Mouse (Mus musculus): ENCODE data around the gene Gm20388. TPM values are rescaled to one million over a fixed set of nuclear protein-coding genes. Genes with fewer than 3 reads are reported as not detected.

Gm20388 gene
- total RNA-seq, 2 experiments from 2014 or later = 11.4 to 18.1 TPM

- ATAC-seq (replicated peaks; ENCODE audit: low FRiP score, low TSS enrichment, poor library complexity, severe bottlenecking) = no peak
These were observed 91.7 kb downstream of the Gm20388 start for GRCm38 (mm10) chr8:120002348-120002747.

GRCm38 (mm10) chr8:120004154-120004702, 93.6 kb downstream of the Gm20388 start:
- ATAC-seq (replicated peaks; ENCODE audit: low FRiP score, low TSS enrichment, poor library complexity, severe bottlenecking) = no peak

GRCm38 (mm10) chr8:120004705-120005381, 94.2 kb downstream of the Gm20388 start:
- no peak for ATAC-seq (replicated peaks; ENCODE audit: low FRiP score, low TSS enrichment, poor library complexity, severe bottlenecking)

- no peak for ATAC-seq (replicated peaks; ENCODE audit: low FRiP score, low TSS enrichment, poor library complexity, severe bottlenecking)
These were observed 96.1 kb downstream of the Gm20388 start for GRCm38 (mm10) chr8:120006645-120007160.

GRCm38 (mm10) chr8:120007178-120007577, 96.5 kb downstream of the Gm20388 start:
- ATAC-seq (replicated peaks; ENCODE audit: low FRiP score, low TSS enrichment, poor library complexity, severe bottlenecking) = no peak

- no peak for ATAC-seq (replicated peaks; ENCODE audit: low FRiP score, low TSS enrichment, poor library complexity, severe bottlenecking)
These were observed 98.6 kb downstream of the Gm20388 start for GRCm38 (mm10) chr8:120009284-120009683.

GRCm38 (mm10) chr8:120012491-120012890, 101.8 kb downstream of the Gm20388 start:
- ATAC-seq (replicated peaks; ENCODE audit: low FRiP score, low TSS enrichment, poor library complexity, severe bottlenecking) = no peak

GRCm38 (mm10) chr8:120012927-120013326, 102.3 kb downstream of the Gm20388 start:
- ATAC-seq (replicated peaks; ENCODE audit: low FRiP score, low TSS enrichment, poor library complexity, severe bottlenecking) = peak; percentile 77

- no peak for ATAC-seq (replicated peaks; ENCODE audit: low FRiP score, low TSS enrichment, poor library complexity, severe bottlenecking)
These were observed 103.8 kb downstream of the Gm20388 start for GRCm38 (mm10) chr8:120014267-120015023.

- no peak for ATAC-seq (replicated peaks; ENCODE audit: low FRiP score, low TSS enrichment, poor library complexity, severe bottlenecking)
These were observed 105.3 kb downstream of the Gm20388 start for GRCm38 (mm10) chr8:120015916-120016315.

GRCm38 (mm10) chr8:120016424-120016823, 105.8 kb downstream of the Gm20388 start:
- no peak for ATAC-seq (replicated peaks; ENCODE audit: low FRiP score, low TSS enrichment, poor library complexity, severe bottlenecking)

- no peak for ATAC-seq (replicated peaks; ENCODE audit: low FRiP score, low TSS enrichment, poor library complexity, severe bottlenecking)
These were observed 106.7 kb downstream of the Gm20388 start for GRCm38 (mm10) chr8:120017349-120017748.

- no peak for ATAC-seq (replicated peaks; ENCODE audit: low FRiP score, low TSS enrichment, poor library complexity, severe bottlenecking)
These were observed 107.1 kb downstream of the Gm20388 start for GRCm38 (mm10) chr8:120017786-120018185.

GRCm38 (mm10) chr8:120018379-120018778, 107.7 kb downstream of the Gm20388 start:
- ATAC-seq (replicated peaks; ENCODE audit: low FRiP score, low TSS enrichment, poor library complexity, severe bottlenecking) = no peak

- no peak for ATAC-seq (replicated peaks; ENCODE audit: low FRiP score, low TSS enrichment, poor library complexity, severe bottlenecking)
These were observed 108.7 kb downstream of the Gm20388 start for GRCm38 (mm10) chr8:120019297-120019696.

- peak; percentile 46 for ATAC-seq (replicated peaks; ENCODE audit: low FRiP score, low TSS enrichment, poor library complexity, severe bottlenecking)
These were observed 109.7 kb downstream of the Gm20388 start for GRCm38 (mm10) chr8:120020298-120020697.

- peak; percentile 73 for ATAC-seq (replicated peaks; ENCODE audit: low FRiP score, low TSS enrichment, poor library complexity, severe bottlenecking)
These were observed 115.6 kb downstream of the Gm20388 start for GRCm38 (mm10) chr8:120026199-120026598.

GRCm38 (mm10) chr8:120026991-120027390, 116.3 kb downstream of the Gm20388 start:
- ATAC-seq (replicated peaks; ENCODE audit: low FRiP score, low TSS enrichment, poor library complexity, severe bottlenecking) = no peak

GRCm38 (mm10) chr8:120030447-120030846, 119.8 kb downstream of the Gm20388 start:
- no peak for ATAC-seq (replicated peaks; ENCODE audit: low FRiP score, low TSS enrichment, poor library complexity, severe bottlenecking)

- no peak for ATAC-seq (replicated peaks; ENCODE audit: low FRiP score, low TSS enrichment, poor library complexity, severe bottlenecking)
These were observed 122.0 kb downstream of the Gm20388 start for GRCm38 (mm10) chr8:120032549-120033208.

All from megakaryocyte-erythroid progenitor cell, adult 5-6 weeks (primary cell).